Mouse (Mus musculus) neutrophil, adult 5-6 weeks (primary cell): ENCODE measurements around the gene B430305J03Rik. TPM values are rescaled to one million over a fixed set of nuclear protein-coding genes. Genes with fewer than 3 reads are reported as not detected.
A peak's percentile ranks its signal among the peaks of the same experiment; 100 is the strongest.

ENCODE experiments used
- ATAC-seq: fragments of 151-379, 151-347 bp; 2 replicates; pipeline ENCODE4 v1.8.0; 2017; ENCODE audit warnings: mild to moderate bottlenecking, moderate TSS enrichment; ENCODE audit not compliant: insufficient number of reproducible peaks, poor library complexity, low FRiP score, severe bottlenecking; ENCODE audit errors: extremely low read depth
- total RNA-seq: library from RNA; stranded (forward); fragments of 200-1000 nt; gene quantifications from 2 replicates; pipeline ENCODE4 v1.2.3, GENCODE M21; 2017

Gene B430305J03Rik
- total RNA-seq, 1 experiment from 2014 or later: 0.35 TPM

DNA sequence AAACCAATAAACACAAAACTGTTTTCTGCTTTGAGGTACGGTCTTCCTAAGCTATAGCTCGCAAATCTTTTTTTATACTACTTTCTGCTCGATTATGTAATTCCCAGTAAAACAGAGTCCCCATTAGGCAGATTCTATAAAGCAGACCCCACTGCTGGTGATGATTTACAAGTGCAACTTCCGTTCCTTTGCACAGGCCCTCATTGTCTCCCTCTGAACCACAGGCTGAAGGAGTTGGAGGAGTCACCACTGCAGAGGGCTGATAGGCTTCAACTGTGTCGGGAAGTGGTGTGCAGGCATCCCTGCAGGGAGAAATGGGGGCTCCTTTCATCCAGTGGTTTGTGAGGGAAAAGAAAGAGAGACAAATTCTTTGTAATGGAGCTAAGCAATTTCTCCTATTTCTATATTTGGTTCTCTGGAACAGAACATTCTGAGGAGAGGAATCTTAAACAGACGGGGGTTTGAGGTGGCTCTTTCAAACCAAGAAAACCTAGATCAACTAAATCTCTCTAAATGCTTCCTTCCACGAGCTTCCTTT lies 6.9 kb downstream of the B430305J03Rik start:
- no peak for ATAC-seq

DNA sequence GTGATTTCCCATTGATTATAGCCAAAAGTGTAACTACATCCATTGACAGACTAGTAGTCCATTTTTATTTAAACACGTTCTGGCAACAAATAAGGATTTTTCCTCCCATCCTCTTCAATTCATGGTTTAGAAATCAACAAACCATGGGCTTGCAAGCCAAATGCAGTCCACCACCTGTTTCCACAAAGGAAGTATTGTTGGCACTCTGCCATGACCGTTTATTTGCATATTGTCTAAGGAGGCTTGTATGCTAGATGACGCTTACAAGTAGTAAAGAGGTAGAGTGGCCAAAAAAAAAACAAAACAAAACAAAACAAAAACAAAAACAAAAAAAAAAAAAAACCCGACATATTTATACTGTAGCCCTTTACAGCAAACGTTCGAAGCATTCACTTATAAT lies 7.6 kb downstream of the B430305J03Rik start:
- peak; percentile 58; the same call in 1 of the 2 replicates for ATAC-seq

GRCm38 (mm10) chr3:61355464-61355863 lies 10.3 kb downstream of the B430305J03Rik start:
- no peak for ATAC-seq

- ATAC-seq: no peak
Measured at GRCm38 (mm10) chr3:61349433-61349832, 16.3 kb downstream of the B430305J03Rik start.

GRCm38 (mm10) chr3:61348036-61348614 lies 17.6 kb downstream of the B430305J03Rik start:
- no peak for ATAC-seq

GRCm38 (mm10) chr3:61345636-61346035 lies 20.1 kb downstream of the B430305J03Rik start:
- ATAC-seq: no peak

DNA sequence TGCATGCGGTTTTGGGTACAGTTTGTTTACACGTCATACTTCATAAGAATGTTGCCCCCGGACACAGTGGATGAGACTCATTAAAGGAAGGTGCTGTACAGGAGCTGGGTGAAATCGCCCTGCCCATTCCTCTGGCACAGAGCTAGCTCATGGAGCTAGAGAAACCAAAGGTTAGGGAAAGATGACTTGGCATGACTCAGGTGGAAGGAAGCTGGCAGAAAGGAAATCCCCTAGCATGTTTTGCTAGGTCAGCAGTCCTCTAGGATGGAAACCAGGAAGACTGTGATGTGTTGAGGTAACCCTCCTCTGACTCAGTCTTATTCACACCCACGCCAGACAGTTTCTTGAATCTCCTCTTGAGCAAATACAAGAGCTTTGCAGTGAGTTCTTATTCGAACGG lies 21.7 kb downstream of the B430305J03Rik start:
- ATAC-seq: no peak

GRCm38 (mm10) chr3:61340321-61340720 lies 25.4 kb downstream of the B430305J03Rik start:
- no peak for ATAC-seq

DNA sequence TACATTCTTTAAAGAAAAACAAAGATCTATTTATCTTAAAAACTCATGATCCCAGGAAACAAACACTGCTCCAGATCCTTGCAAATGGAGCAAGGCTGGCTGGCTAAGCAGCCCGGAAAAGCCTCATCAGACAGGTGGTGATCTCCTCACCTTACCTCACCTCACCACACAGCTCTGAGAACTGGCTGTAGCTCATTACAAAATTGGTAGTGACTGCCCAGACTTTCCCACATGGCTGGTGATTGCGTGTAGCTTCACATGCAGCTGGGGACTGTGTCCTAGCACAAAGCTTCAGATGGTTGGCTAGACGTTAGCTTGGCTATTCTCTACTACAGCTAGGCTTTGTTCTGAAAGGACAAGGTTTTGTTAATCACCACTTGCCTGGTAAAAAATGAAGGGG lies 28.5 kb downstream of the B430305J03Rik start:
- ATAC-seq: no peak

DNA sequence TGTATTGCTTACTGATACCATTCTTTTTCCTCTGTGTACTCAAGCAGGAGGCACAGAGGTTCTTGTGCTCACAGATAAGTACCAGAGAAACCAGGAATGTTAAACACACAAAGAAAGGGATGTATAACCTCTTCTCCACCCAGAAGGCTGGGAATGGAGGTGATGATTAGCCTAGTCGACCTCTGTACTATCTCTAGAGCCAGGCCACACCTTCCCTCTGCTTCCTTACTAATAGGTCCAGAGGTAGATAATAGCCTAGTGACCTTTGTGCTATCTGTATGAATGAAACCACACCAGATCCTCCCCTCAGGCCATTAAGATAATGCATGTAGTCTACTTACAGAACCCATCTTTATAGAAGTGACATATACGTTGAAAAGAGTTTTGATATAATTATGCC lies 29.5 kb downstream of the B430305J03Rik start:
- no peak for ATAC-seq

GRCm38 (mm10) chr3:61321632-61322031 lies 44.1 kb downstream of the B430305J03Rik start:
- ATAC-seq: peak; percentile 56; the same call in 1 of the 2 replicates

GRCm38 (mm10) chr3:61320031-61320430 lies 45.7 kb downstream of the B430305J03Rik start:
- no peak for ATAC-seq

- no peak for ATAC-seq
Measured at GRCm38 (mm10) chr3:61315002-61315401, 50.7 kb downstream of the B430305J03Rik start.

Other genes with a start within 250 kb of the B430305J03Rik start
- 8.5 and 8.6 TPM in 2 replicates for gene Rap2b, start 4.3 kb downstream of the B430305J03Rik start, total RNA-seq